ENCODE assay signal across 8 mouse cellular contexts in the genomic region with DNA sequence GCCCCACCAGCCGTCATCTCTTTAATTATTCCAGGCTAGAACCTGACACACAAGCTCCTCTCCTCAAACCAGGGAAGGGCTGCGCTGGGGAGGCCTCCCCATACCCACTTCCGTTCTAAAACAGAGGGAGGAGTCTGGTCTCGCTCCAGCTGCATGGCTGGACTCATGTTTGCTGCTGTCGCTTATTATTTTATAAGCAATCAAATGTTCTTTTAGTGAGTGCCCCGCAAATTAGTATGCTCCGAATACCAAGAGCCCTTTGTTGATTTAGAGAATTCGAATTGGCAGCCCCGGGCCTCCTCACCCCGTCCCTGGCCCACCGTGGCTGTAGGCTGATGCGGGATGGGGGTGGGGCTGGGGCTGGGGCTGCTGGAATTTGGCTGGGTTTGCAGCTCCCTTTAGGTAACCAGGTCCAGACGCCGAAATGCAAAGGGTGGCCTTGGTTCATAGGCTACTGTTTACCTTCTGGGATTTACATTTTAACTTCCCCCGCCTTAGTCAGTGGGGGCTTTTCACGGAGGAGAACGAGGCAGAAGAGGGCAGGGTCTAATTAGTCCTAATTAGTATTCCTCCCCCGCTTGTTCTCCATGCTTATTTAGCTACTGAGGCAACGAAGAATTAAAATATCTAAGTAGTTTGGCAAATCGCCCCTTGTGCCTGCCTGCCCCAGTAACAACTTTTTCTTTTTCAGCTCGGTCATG. TPM values are rescaled to one million over a fixed set of nuclear protein-coding genes. Genes with fewer than 3 reads are reported as not detected.
A peak's percentile ranks its signal among the peaks of the same experiment; 100 is the strongest.
DNase-seq lines count a peak whose midpoint lies in the region; ATAC-seq and TF ChIP-seq lines count a peak whose summit lies in the region.

No protein-coding gene starts in this region.

- peak; percentile 56; the same call in 1 of the 2 replicates for ATAC-seq in embryonic facial prominence, embryonic 13.5 days (ENCODE audit: insufficient number of reproducible peaks, insufficient read depth, low FRiP score, low TSS enrichment, low read depth)
- ATAC-seq in hindbrain, embryonic 12.5 days (ENCODE audit: low FRiP score): peak; percentile 53
- no peak for ATAC-seq in liver, postnatal 0 days
- ATAC-seq in megakaryocyte-erythroid progenitor cell, adult 5-6 weeks (replicated peaks; ENCODE audit: low FRiP score, low TSS enrichment, poor library complexity, severe bottlenecking): no peak

- no peak for TF ChIP-seq EP300 in liver, postnatal 0 days (IDR thresholded peaks at IDR 0.05; ENCODE audit: low read depth)

- H3K27ac ChIP-seq in embryonic facial prominence, embryonic 13.5 days: peak overlapping the region; percentile 87
- H3K27ac ChIP-seq in hindbrain, embryonic 12.5 days: peak overlapping the region; percentile 30
- peak overlapping the region; percentile 71; the same call in 1 of the 2 replicates for H3K27ac ChIP-seq in liver, postnatal 0 days (ENCODE audit: low read depth)

- peaks cover 71% of the 10 kb centered on the region for H3K4me1 ChIP-seq in embryonic facial prominence, embryonic 13.5 days
- H3K4me1 ChIP-seq in hindbrain, embryonic 12.5 days: peaks cover 34% of the 10 kb centered on the region
- peaks cover 53% of the 10 kb centered on the region for H3K4me1 ChIP-seq in liver, postnatal 0 days (ENCODE audit: insufficient read depth)

- WGBS in embryonic facial prominence, embryonic 13.5 days: 1% methylated on average over 21 of the region's 21 CpGs
- WGBS in hindbrain, embryonic 12.5 days: 2% methylated on average over 21 of the region's 21 CpGs
- 6% methylated on average over 21 of the region's 21 CpGs for WGBS in liver, postnatal 0 days (ENCODE audit: insufficient replicate concordance)

- peak; percentile 41 for DNase-seq in urinary bladder, postnatal 14 days (ENCODE audit: low spot score)
- no peak for DNase-seq in urinary bladder, postnatal 25 days (ENCODE audit: low spot score)
- DNase-seq in liver, postnatal 0 days: peak; percentile 43
- DNase-seq in retina, postnatal 1 day: peak; percentile 85
- DNase-seq in gastrocnemius, postnatal 25 days: no peak

- H3K9ac ChIP-seq in embryonic facial prominence, embryonic 13.5 days: peak overlapping the region; percentile 67
- H3K9ac ChIP-seq in hindbrain, embryonic 12.5 days: 0 out of 2 replicates have a peak overlapping the region, but pooled peaks have one; percentile 23
- H3K9ac ChIP-seq in liver, postnatal 0 days (replicated peaks): 0 out of 2 replicates have a peak overlapping the region, but pooled peaks have one; percentile 33

- no peaks in the 10 kb centered on the region for H3K36me3 ChIP-seq in embryonic facial prominence, embryonic 13.5 days
- H3K36me3 ChIP-seq in hindbrain, embryonic 12.5 days: no peaks in the 10 kb centered on the region
- H3K36me3 ChIP-seq in liver, postnatal 0 days (replicated peaks; ENCODE audit: insufficient read depth, low read length): no peaks in the 10 kb centered on the region

- no peaks in the 10 kb centered on the region for H3K27me3 ChIP-seq in embryonic facial prominence, embryonic 13.5 days
- H3K27me3 ChIP-seq in hindbrain, embryonic 12.5 days: peaks cover 49% of the 10 kb centered on the region
- peaks cover 14% of the 10 kb centered on the region for H3K27me3 ChIP-seq in liver, postnatal 0 days (ENCODE audit: insufficient read depth, low read length)

- TF ChIP-seq CTCF in liver, postnatal 0 days (IDR thresholded peaks at IDR 0.05; ENCODE audit: low read depth): no peak

- H3K9me3 ChIP-seq in embryonic facial prominence, embryonic 13.5 days: no peaks in the 10 kb centered on the region
- H3K9me3 ChIP-seq in hindbrain, embryonic 12.5 days (replicated peaks): no peaks in the 10 kb centered on the region
- no peaks in the 10 kb centered on the region for H3K9me3 ChIP-seq in liver, postnatal 0 days (ENCODE audit: low read length)

- H3K4me3 ChIP-seq in embryonic facial prominence, embryonic 13.5 days: peak overlapping the region; percentile 39
- peak overlapping the region; percentile 20 for H3K4me3 ChIP-seq in hindbrain, embryonic 12.5 days
- peak overlapping the region; percentile 36 for H3K4me3 ChIP-seq in liver, postnatal 0 days (ENCODE audit: low read depth, low read length)

- H3K4me2 ChIP-seq in embryonic facial prominence, embryonic 13.5 days: peak overlapping the region; percentile 78
- H3K4me2 ChIP-seq in hindbrain, embryonic 12.5 days (replicated peaks): peak overlapping the region; percentile 56
- peak overlapping the region; percentile 74 for H3K4me2 ChIP-seq in liver, postnatal 0 days (ENCODE audit: low read depth, low read length)

RNA-seq across cellular contexts. Expression of gene Itgb5, which starts 3.4 kb away (rescaled TPM):
- 47.7 and 94.8 TPM in 2 replicates for polyA plus RNA-seq in embryonic facial prominence, embryonic 13.5 days (2015; fragmentation: Nextera tagmentation; extraction: Ambion mirVana)
- polyA plus RNA-seq in hindbrain, embryonic 12.5 days (2016; fragmentation: Nextera tagmentation; extraction: Ambion mirVana): 48.3 and 48.9 TPM in 2 replicates
- polyA plus RNA-seq in liver, postnatal 0 days (2015; fragmentation: Nextera tagmentation; extraction: Ambion mirVana): 16.1 and 19.2 TPM in 2 replicates
- not detected in 2 replicates for total RNA-seq in megakaryocyte-erythroid progenitor cell, adult 5-6 weeks (2014; fragmentation: Nextera tagmentation)
- total RNA-seq in megakaryocyte-erythroid progenitor cell, adult 5-6 weeks (2017): 0.47 and 0.53 TPM in 2 replicates
- total RNA-seq in gastrocnemius, postnatal 25 days (2021): 10 to 100 TPM; 44.4 to 45.9 TPM

RNA-seq across cellular contexts. Expression of gene Muc13, which starts 39.0 kb away (rescaled TPM):
- polyA plus RNA-seq in embryonic facial prominence, embryonic 13.5 days (2015; fragmentation: Nextera tagmentation; extraction: Ambion mirVana): 0.11 and 2.1 TPM in 2 replicates
- 0.12 TPM in 1 of 2 replicates, not detected in the other for polyA plus RNA-seq in hindbrain, embryonic 12.5 days (2016; fragmentation: Nextera tagmentation; extraction: Ambion mirVana)
- polyA plus RNA-seq in liver, postnatal 0 days (2015; fragmentation: Nextera tagmentation; extraction: Ambion mirVana): 1.2 TPM in 2 replicates
- 55.5 and 80.6 TPM in 2 replicates for total RNA-seq in megakaryocyte-erythroid progenitor cell, adult 5-6 weeks (2014; fragmentation: Nextera tagmentation)
- total RNA-seq in megakaryocyte-erythroid progenitor cell, adult 5-6 weeks (2017): 66.2 and 172 TPM in 2 replicates
- not detected for total RNA-seq in gastrocnemius, postnatal 25 days (2021)

Comparison
In these comparisons a context has a peak if more than half of its experiments do, and no peak if none do; other contexts are left out.
1. DNase-seq: peak in urinary bladder, postnatal 14 days (single experiment), liver, postnatal 0 days (single experiment) and retina, postnatal 1 day (single experiment); none in urinary bladder, postnatal 25 days (single experiment) and gastrocnemius, postnatal 25 days (single experiment).
2. ATAC-seq: peak in embryonic facial prominence, embryonic 13.5 days (single experiment) and hindbrain, embryonic 12.5 days (single experiment); none in liver, postnatal 0 days (single experiment) and megakaryocyte-erythroid progenitor cell, adult 5-6 weeks (single experiment).
3. H3K27ac ChIP-seq: peak in every context shown above with its lines; median percentile 87 in embryonic facial prominence, embryonic 13.5 days; 71 in liver, postnatal 0 days; 30 in hindbrain, embryonic 12.5 days.
4. Peak in every context shown above with its lines, with median percentiles within 50 percentile points of each other: H3K4me2 ChIP-seq, H3K4me3 ChIP-seq and H3K9ac ChIP-seq.